Mouse (Mus musculus): Measurements from ENCODE around the gene Ppfibp1.
A peak's percentile ranks its signal among the peaks of the same experiment; 100 is the strongest.

Ppfibp1 gene

GRCm38 (mm10) chr6:146995878-146996277 lies 107.6 kb downstream of the Ppfibp1 start:
- DNase-seq (ENCODE audit: low spot score in 2 of 2): no peak

- no peak for DNase-seq (ENCODE audit: low spot score in 2 of 2)
Measured at GRCm38 (mm10) chr6:146997006-146997405, 108.7 kb downstream of the Ppfibp1 start.

DNA sequence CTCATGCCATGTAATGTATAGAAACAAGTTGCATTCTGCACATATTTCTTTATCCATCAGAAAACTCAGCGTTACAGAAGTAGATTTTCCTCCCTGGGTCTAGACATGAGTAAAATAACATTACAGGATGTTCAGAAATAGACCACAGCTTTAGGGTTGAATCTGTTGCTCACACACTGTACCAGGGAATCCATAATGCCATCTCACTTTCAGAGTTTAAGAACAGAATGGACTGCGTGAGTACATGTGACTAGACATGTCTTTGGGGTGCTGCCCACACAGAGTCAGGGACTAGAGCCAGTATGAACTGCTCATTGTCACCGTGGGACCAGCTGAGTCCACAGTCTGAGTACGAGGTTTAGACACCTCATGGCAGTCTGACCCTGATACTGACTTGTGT lies 110.4 kb downstream of the Ppfibp1 start:
- DNase-seq (ENCODE audit: low spot score in 2 of 2): no peak

DNA sequence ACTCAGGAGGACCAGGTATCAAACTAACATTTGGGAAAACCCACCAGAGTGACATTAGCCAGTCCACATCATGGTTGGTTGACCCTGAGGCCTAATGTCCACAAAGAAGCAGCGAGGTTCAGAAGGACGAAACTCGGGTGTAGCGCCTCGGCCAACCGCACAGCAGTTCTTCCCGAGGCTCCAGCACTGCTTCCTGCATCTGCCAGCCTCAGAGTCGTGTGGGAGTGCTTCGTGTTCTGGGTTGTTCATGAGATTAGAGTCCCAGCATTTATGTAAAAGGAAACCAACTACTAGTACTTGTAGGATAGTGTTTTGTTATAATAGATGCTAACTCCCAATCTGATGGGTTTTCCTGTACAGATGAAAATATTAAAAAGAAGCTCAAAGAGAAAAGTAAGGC lies 111.0 kb downstream of the Ppfibp1 start:
- no peak for DNase-seq (ENCODE audit: low spot score in 2 of 2)

- DNase-seq (ENCODE audit: low spot score in 2 of 2): no peak
Measured at GRCm38 (mm10) chr6:146999755-147000154, 111.5 kb downstream of the Ppfibp1 start.

DNA sequence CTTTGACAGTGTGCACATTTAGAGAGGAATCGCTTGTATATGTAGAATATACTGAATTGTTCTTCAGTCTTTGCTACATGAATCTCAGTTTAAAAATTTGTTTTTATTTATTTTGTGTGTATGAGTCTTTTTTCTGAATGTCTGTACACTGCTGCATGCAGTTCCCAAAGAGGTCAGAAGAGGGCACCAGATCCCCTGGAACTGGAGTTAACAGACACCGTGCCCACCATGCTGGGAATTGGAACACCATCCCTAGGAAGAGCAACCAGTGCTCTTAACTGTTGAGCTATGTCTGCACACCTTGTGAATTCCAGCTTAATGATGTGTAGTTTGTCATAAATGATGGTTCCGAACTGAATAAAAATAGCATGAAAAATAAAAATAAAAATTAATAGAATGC lies 119.9 kb downstream of the Ppfibp1 start:
- peak; percentile 20 to 76 for DNase-seq (ENCODE audit: low spot score in 2 of 2)

- DNase-seq (ENCODE audit: low spot score in 2 of 2): no peak
Measured at GRCm38 (mm10) chr6:147010358-147010757, 122.1 kb downstream of the Ppfibp1 start.

- DNase-seq (ENCODE audit: low spot score in 2 of 2): no peak
Measured at GRCm38 (mm10) chr6:147010811-147011520, 122.7 kb downstream of the Ppfibp1 start.

DNA sequence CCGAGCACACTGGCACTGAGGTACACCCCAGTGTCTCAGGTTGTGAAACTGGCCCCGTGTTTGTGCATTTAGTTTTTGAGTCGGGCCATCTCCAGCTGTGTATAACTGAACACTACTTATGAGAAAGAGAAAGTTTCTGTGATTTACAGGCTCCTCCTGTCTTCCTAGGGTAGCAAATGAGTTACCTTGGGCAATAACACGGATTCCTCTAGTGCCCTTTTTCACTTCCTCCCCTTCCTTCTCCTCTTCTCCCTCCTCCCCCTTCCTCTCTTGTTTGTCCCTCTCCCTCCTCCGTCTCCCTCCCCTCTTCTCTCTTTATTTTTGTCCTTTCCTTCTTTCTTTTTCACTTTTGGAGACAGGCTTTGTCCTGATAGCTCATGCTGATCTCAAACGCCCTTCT lies 123.3 kb downstream of the Ppfibp1 start:
- no peak for DNase-seq (ENCODE audit: low spot score in 2 of 2)

DNA sequence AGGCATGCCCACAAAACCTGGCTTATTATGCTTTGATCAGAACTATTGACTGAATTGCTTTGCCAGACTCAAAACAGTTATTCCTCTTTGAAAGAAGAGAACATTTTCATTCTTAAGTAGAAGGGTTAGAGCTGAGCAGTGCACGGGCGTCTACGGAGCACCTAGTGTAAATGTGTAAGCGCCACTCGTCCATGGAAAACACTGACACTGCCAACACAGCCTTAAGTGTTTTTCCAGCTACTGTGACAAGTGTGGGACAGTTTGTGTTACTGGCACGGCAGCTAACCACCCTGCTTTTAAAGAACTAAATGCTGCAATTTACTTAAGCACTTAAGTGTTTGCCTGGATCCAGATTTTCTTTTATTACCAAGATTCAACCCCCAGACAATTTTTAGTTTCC lies 123.7 kb downstream of the Ppfibp1 start:
- DNase-seq (ENCODE audit: low spot score in 2 of 2): no peak

GRCm38 (mm10) chr6:147013546-147013945 lies 125.3 kb downstream of the Ppfibp1 start:
- DNase-seq (ENCODE audit: low spot score in 2 of 2): no peak

DNA sequence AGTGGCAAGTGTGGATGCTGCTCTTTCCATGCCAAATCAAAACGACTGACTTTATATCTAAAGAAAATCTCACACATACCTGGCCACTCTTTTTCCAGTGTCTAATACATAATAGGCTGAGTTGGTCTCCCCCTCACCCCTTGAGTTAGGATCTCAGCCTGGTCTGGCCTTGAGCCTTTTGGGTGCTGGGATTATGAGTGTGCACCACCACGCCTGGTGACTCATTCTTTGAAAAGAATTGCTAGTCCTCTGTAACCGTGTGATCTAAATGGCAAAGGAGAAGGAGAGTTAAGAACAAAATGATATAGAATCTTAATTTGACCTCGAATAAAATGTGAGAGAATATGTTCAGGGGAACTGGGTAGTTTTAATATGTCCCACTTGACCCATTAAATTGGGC lies 129.6 kb downstream of the Ppfibp1 start:
- no peak for DNase-seq (ENCODE audit: low spot score in 2 of 2)

GRCm38 (mm10) chr6:147018364-147018763 lies 130.1 kb downstream of the Ppfibp1 start:
- DNase-seq (ENCODE audit: low spot score in 2 of 2): no peak

- DNase-seq (ENCODE audit: low spot score in 2 of 2): no peak
Measured at GRCm38 (mm10) chr6:147021181-147021580, 132.9 kb downstream of the Ppfibp1 start.

DNA sequence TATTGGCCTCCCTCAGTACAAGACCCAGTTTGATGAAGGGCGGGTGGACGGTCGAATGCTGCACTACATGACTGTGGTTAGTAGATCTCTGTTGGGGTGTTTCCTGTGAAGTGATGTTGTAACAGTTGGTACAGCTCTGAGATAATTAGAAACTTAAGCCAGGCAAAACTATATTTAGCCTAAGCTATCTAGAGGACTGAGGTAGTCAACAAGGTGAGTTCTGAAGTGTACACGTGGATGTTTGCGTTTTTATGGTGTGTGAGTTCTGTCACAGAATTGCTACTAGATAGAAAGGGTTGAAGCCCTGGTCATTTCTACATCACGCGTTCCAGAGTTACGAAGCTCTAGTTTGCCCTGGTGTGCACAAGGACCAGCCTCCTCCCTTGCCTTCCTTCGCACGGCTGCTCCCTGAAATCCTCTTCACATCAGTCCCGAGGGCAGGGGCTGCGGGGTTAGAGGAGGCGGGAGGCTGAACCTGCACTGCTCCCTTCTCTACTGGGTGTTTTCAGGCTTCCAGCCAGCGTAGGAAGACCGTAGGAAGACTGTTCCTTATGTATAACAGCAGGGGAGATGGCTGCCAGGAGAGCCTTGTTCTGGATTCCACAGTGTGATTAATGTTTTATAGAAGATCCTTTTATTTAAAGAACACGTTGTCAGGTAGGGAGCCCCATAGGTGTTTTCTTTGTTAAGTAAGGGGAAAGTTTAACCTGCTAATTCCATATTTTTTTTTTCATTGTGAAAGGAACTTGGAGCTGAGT lies 134.3 kb downstream of the Ppfibp1 start:
- no peak for DNase-seq (ENCODE audit: low spot score in 2 of 2)

DNA sequence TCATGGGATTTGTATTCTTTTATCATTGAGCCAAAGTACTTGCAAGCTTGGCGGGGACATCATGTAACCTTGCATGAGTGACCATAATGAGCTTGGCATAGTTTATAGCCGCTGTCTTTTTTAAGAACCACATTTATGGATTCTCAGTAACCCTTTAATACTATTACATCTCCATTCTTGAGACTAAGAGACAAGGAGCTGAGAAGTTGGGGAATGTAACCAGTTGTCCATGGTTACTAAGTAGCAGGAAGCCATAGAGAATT lies 134.8 kb downstream of the Ppfibp1 start:
- no peak for DNase-seq (ENCODE audit: low spot score in 2 of 2)

DNA sequence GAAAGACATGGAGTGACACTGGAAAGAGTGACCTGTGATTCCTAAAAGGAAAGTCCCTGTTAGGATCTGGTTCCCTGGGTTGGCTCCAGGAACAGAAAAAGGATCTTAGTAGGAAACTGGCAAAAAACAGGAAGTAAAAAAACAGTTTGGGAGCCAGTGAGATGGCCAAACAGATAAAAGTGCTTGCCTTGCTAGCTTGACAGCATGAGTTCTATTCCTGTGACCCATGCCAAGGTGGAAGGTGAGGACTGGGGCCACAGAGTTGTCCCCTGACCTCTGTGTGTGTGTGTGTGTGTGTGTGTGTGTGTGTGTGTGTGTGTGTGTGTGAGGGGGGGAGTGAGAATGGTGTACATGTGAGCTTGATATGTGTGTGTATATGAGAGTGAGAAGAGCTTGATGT lies 135.3 kb downstream of the Ppfibp1 start:
- DNase-seq (ENCODE audit: low spot score in 2 of 2): no peak

- no peak for DNase-seq (ENCODE audit: low spot score in 2 of 2)
Measured at GRCm38 (mm10) chr6:147024761-147025160, 136.5 kb downstream of the Ppfibp1 start.

GRCm38 (mm10) chr6:147028396-147028795 lies 140.1 kb downstream of the Ppfibp1 start:
- DNase-seq (ENCODE audit: low spot score in 2 of 2): no peak

DNA sequence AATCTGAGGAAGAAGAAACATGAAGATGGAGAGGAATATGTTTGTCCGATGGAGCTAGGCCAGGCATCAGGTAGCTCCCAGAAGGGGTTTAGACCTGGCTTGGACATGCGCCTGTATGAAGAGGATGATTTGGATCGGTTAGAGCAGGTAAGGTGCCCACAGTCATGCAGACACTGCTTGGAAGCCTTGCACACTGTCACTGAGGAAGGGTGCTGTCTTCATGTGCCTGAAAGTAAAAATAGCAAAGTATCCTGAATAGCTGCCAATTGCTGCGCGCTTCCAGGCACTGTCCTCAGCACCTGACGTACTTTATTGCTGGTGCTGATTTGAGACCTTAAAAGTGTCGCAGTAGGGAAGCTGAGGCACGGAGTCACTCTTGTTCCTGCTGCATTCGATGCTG lies 141.3 kb downstream of the Ppfibp1 start:
- no peak for DNase-seq (ENCODE audit: low spot score in 2 of 2)

DNA sequence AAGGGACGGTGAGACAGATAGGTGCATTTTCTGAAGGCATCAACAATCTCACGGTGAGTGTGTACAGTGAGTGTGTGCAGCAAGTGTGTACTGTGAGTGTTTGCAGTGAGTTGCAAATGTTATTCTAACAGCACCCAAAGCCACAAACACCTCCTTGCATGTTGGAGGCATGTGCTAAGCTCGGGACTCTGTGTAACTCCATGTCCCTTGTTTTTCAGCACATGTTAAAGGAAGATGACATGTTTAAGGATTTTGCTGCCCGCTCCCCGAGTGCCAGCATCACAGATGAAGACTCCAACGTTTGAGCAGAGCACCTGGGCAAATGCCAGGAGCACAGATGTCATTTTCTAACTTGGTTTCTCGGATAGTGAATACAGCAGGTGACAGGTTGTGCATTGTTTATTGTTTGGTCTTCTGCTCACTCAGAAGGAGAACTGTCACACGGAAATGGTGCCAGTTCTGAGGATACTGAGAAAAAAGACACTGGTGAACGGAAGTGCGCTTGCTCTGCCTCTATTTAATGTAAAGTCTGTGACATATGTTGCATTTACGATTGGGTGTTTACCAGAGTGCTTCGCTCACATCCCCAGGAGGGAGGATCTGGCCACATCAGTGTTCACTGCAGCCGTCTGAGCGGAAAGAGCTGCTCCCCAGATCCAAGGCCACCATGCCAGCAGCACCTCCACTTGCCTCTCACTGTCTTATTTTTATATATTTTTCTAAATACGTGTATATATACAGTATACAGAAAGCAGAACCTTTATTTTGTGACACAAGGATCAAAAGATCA lies 142.0 kb downstream of the Ppfibp1 start:
- no peak for DNase-seq (ENCODE audit: low spot score in 2 of 2)

DNA sequence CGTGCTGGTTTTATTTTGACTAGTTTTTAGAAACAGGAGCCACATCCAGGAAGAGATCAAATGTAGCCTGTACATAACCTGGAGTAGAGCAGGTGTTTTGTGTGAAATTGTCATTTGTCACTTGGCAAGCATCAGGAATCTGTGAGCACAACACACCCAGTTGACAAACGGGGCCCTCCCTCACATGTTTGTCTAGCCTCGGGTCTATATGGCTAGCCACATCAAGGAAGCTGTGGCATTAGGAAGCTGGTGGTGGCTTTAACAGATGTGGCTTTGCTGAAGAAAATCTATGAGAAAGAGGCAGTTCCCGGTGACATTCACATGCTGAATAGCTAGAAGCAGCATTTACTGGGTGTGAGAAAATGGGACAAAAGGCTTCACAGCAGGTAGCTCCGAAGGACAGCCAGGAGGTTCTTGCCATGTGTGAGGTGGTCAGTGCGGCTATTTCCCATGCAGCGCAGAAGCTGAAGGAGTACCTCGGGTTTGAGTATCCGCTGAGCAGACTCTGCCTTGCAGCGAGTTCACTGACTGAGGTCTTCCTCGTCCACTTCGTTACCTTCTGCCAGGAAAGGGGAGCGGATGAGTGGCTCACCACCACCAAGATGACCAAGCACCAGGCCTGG lies 144.1 kb downstream of the Ppfibp1 start, which contains the start of gene Rep15:
TSS of gene Rep15 (plus strand) at position 282 of the 623 bp plus-strand sequence.
- DNase-seq (ENCODE audit: low spot score in 2 of 2): no peak

Measured in thymus, postnatal 10 days (tissue).